Mouse (Mus musculus): Measurements from ENCODE around the gene Tdrd6.

GRCm38 (mm10) chr17:43587278-43587677 lies 42.8 kb downstream of the Tdrd6 start:
- TF ChIP-seq CHD2 (IDR thresholded peaks at IDR 0.05; ENCODE audit: low read depth, low read length) (no peak), ZNF384 (IDR thresholded peaks at IDR 0.05; ENCODE audit: low read depth, low read length) (no peak)

Data from ES-E14 (cell line).